Mouse (Mus musculus): Measurements from ENCODE around the gene Slc25a17. TPM values are rescaled to one million over a fixed set of nuclear protein-coding genes. Genes with fewer than 3 reads are reported as not detected.

Gene Slc25a17
- total and polyA plus RNA-seq, 2 experiments from 2014 or later = 35.7 to 39.8 TPM

- DNase-seq (ENCODE audit: low spot score) = no peak
- WGBS = 92% methylated on average over 7 of the region's 7 CpGs
- peaks cover 61% of the 10 kb centered on the region for H3K36me3 ChIP-seq (replicated peaks; ENCODE audit: control insufficient read depth, insufficient read depth, low read length)
- H3K4me2 ChIP-seq (ENCODE audit: low read depth, low read length) = no peak overlapping the region
- TF ChIP-seq CTCF (IDR thresholded peaks at IDR 0.05; ENCODE audit: low read depth) = no peak
- no peak for TF ChIP-seq EP300 (IDR thresholded peaks at IDR 0.05; ENCODE audit: low read depth)
- no peaks in the 10 kb centered on the region for H3K27me3 ChIP-seq (ENCODE audit: control insufficient read depth, insufficient read depth, low read length)
- no peak overlapping the region for H3K27ac ChIP-seq (ENCODE audit: low read depth)
- no peak for ATAC-seq (ENCODE audit: insufficient read depth, low read depth)
- H3K4me1 ChIP-seq (ENCODE audit: control insufficient read depth, insufficient read depth) = no peaks in the 10 kb centered on the region
- no peak overlapping the region for H3K9ac ChIP-seq (replicated peaks; ENCODE audit: low read depth, low read length)
- no peak overlapping the region for H3K4me3 ChIP-seq (ENCODE audit: low read depth, low read length)
- H3K9me3 ChIP-seq (replicated peaks; ENCODE audit: control insufficient read depth, low read length) = no peaks in the 10 kb centered on the region
Observed at GRCm38 (mm10) chr15:81327501-81327900, 33.1 kb downstream of the Slc25a17 start.

- Histone ChIP-seq H3K27me3 (ENCODE audit: control insufficient read depth, insufficient read depth, low read length) (no peaks in the 10 kb centered on the region), H3K4me1 (ENCODE audit: control insufficient read depth, insufficient read depth) (no peaks in the 10 kb centered on the region), H3K4me3 (ENCODE audit: low read depth, low read length) (no peak overlapping the region), H3K27ac (ENCODE audit: low read depth) (peak overlapping the region; percentile 20; the same call in 1 of the 2 replicates), H3K9me3 (replicated peaks; ENCODE audit: control insufficient read depth, low read length) (no peaks in the 10 kb centered on the region), H3K36me3 (replicated peaks; ENCODE audit: control insufficient read depth, insufficient read depth, low read length) (peaks cover 77% of the 10 kb centered on the region), H3K4me2 (ENCODE audit: low read depth, low read length) (no peak overlapping the region), H3K9ac (replicated peaks; ENCODE audit: low read depth, low read length) (no peak overlapping the region)
- TF ChIP-seq EP300 (IDR thresholded peaks at IDR 0.05; ENCODE audit: low read depth) (no peak), CTCF (IDR thresholded peaks at IDR 0.05; ENCODE audit: low read depth) (no peak)
- 53% methylated on average over 4 of the region's 4 CpGs for WGBS
- ATAC-seq (ENCODE audit: insufficient read depth, low read depth) (no peak), DNase-seq (ENCODE audit: low spot score) (no peak)
Observed at GRCm38 (mm10) chr15:81324979-81325378, 35.6 kb downstream of the Slc25a17 start.

GRCm38 (mm10) chr15:81320137-81320536, 40.5 kb downstream of the Slc25a17 start:
- Histone ChIP-seq H3K9me3 (replicated peaks; ENCODE audit: control insufficient read depth, low read length) (no peaks in the 10 kb centered on the region), H3K9ac (replicated peaks; ENCODE audit: low read depth, low read length) (no peak overlapping the region), H3K4me1 (ENCODE audit: control insufficient read depth, insufficient read depth) (no peaks in the 10 kb centered on the region), H3K27me3 (ENCODE audit: control insufficient read depth, insufficient read depth, low read length) (no peaks in the 10 kb centered on the region), H3K4me2 (ENCODE audit: low read depth, low read length) (no peak overlapping the region), H3K36me3 (replicated peaks; ENCODE audit: control insufficient read depth, insufficient read depth, low read length) (peaks cover 73% of the 10 kb centered on the region), H3K27ac (ENCODE audit: low read depth) (no peak overlapping the region), H3K4me3 (ENCODE audit: low read depth, low read length) (no peak overlapping the region)
- ATAC-seq (ENCODE audit: insufficient read depth, low read depth) (no peak), DNase-seq (ENCODE audit: low spot score) (no peak)
- no peak for TF ChIP-seq CTCF (IDR thresholded peaks at IDR 0.05; ENCODE audit: low read depth)
- 94% methylated on average over 3 of the region's 3 CpGs for WGBS

- Histone ChIP-seq H3K36me3 (replicated peaks; ENCODE audit: control insufficient read depth, insufficient read depth, low read length) (peaks cover 69% of the 10 kb centered on the region), H3K4me2 (ENCODE audit: low read depth, low read length) (no peak overlapping the region), H3K9ac (replicated peaks; ENCODE audit: low read depth, low read length) (no peak overlapping the region), H3K4me1 (ENCODE audit: control insufficient read depth, insufficient read depth) (no peaks in the 10 kb centered on the region), H3K4me3 (ENCODE audit: low read depth, low read length) (no peak overlapping the region), H3K9me3 (replicated peaks; ENCODE audit: control insufficient read depth, low read length) (no peaks in the 10 kb centered on the region), H3K27ac (ENCODE audit: low read depth) (no peak overlapping the region), H3K27me3 (ENCODE audit: control insufficient read depth, insufficient read depth, low read length) (no peaks in the 10 kb centered on the region)
- WGBS = 94% methylated on average over 9 of the region's 9 CpGs
- ATAC-seq (ENCODE audit: insufficient read depth, low read depth) (no peak), DNase-seq (ENCODE audit: low spot score) (no peak)
- TF ChIP-seq EP300 (IDR thresholded peaks at IDR 0.05; ENCODE audit: low read depth) (no peak), CTCF (IDR thresholded peaks at IDR 0.05; ENCODE audit: low read depth) (no peak)
Observed at GRCm38 (mm10) chr15:81319462-81319861, 41.1 kb downstream of the Slc25a17 start.

- H3K9me3 ChIP-seq (replicated peaks; ENCODE audit: control insufficient read depth, low read length) = no peaks in the 10 kb centered on the region
- no peak for DNase-seq (ENCODE audit: low spot score)
- H3K27me3 ChIP-seq (ENCODE audit: control insufficient read depth, insufficient read depth, low read length) = no peaks in the 10 kb centered on the region
- no peak overlapping the region for H3K9ac ChIP-seq (replicated peaks; ENCODE audit: low read depth, low read length)
- ATAC-seq (ENCODE audit: insufficient read depth, low read depth) = no peak
- TF ChIP-seq CTCF (IDR thresholded peaks at IDR 0.05; ENCODE audit: low read depth) (no peak), EP300 (IDR thresholded peaks at IDR 0.05; ENCODE audit: low read depth) (no peak)
- H3K4me2 ChIP-seq (ENCODE audit: low read depth, low read length) = no peak overlapping the region
- WGBS = 84% methylated on average over 3 of the region's 3 CpGs
- no peak overlapping the region for H3K4me3 ChIP-seq (ENCODE audit: low read depth, low read length)
- H3K4me1 ChIP-seq (ENCODE audit: control insufficient read depth, insufficient read depth) = no peaks in the 10 kb centered on the region
- no peak overlapping the region for H3K27ac ChIP-seq (ENCODE audit: low read depth)
- H3K36me3 ChIP-seq (replicated peaks; ENCODE audit: control insufficient read depth, insufficient read depth, low read length) = peaks cover 21% of the 10 kb centered on the region
Observed at GRCm38 (mm10) chr15:81313928-81314327, 46.7 kb downstream of the Slc25a17 start.

GRCm38 (mm10) chr15:81311026-81311425, 49.6 kb downstream of the Slc25a17 start:
- ATAC-seq (ENCODE audit: insufficient read depth, low read depth) = no peak
- no peak for TF ChIP-seq EP300 (IDR thresholded peaks at IDR 0.05; ENCODE audit: low read depth)
- TF ChIP-seq CTCF (IDR thresholded peaks at IDR 0.05; ENCODE audit: low read depth) = no peak

More at GRCm38 (mm10) chr15:81311026-81311425, 49.6 kb downstream of the Slc25a17 start:
- H3K36me3 ChIP-seq (replicated peaks; ENCODE audit: control insufficient read depth, insufficient read depth, low read length) = peaks cover 3% of the 10 kb centered on the region
- DNase-seq (ENCODE audit: low spot score) = no peak
- no peak overlapping the region for H3K4me3 ChIP-seq (ENCODE audit: low read depth, low read length)
- H3K4me1 ChIP-seq (ENCODE audit: control insufficient read depth, insufficient read depth) = no peaks in the 10 kb centered on the region
- 76% methylated on average over 6 of the region's 6 CpGs for WGBS
- no peak overlapping the region for H3K4me2 ChIP-seq (ENCODE audit: low read depth, low read length)
- no peaks in the 10 kb centered on the region for H3K9me3 ChIP-seq (replicated peaks; ENCODE audit: control insufficient read depth, low read length)
- H3K9ac ChIP-seq (replicated peaks; ENCODE audit: low read depth, low read length) = no peak overlapping the region
- H3K27me3 ChIP-seq (ENCODE audit: control insufficient read depth, insufficient read depth, low read length) = no peaks in the 10 kb centered on the region
- no peak overlapping the region for H3K27ac ChIP-seq (ENCODE audit: low read depth)

All from heart, postnatal 0 days (tissue).